Mouse (Mus musculus): ENCODE results near the gene Nedd4.

Gene Nedd4

DNA sequence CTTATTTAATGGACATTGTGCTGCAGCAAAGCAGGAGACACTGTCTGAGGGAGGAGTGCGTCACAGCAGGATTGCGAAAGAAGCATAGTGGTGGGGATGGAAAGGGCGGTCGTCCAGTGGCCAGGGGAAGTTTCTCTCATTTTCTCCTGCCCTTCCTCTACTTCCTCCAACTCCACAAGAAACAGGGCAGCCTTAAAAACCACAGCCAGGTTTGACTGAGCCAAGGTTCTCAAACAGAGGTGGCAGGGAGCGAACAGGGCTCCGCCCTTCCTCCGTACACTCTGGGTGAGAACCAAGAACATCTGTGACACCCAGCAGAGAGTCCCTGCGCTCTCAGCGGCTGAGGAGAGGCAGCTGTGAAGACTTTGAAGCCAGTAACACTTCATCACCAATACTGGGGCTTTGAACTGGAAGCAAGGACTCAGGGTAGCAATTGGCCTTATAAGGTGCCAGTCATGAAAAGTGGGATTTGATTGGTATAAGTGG, 135.0 kb downstream of the Nedd4 start:
- DNase-seq = peak; percentile 75
